Mouse (Mus musculus) bone marrow, adult 2 months (tissue): ENCODE results near the gene Rps2. TPM values are rescaled to one million over a fixed set of nuclear protein-coding genes. Genes with fewer than 3 reads are reported as not detected.

Experiments
- H3K27ac ChIP-seq: fragments of 200-500 bp; 2 replicates; pipeline ENCODE4 v1.5.1; 2012; ENCODE audit warnings: low read depth, mild to moderate bottlenecking, control low read depth, inconsistent platforms, low read length; ENCODE audit not compliant: control insufficient read depth, poor library complexity, insufficient read depth
- H3K4me1 ChIP-seq: fragments of 200-500 bp; 2 replicates; pipeline ENCODE4 v1.6.1; 2011; ENCODE audit warnings: low read length; ENCODE audit not compliant: control insufficient read depth, insufficient read depth
- H3K4me3 ChIP-seq: fragments of 200-500 bp; replicated peaks from 2 replicates; pipeline ENCODE3; 2011; ENCODE audit warnings: mild to moderate bottlenecking, low read depth, low read length, control low read depth; ENCODE audit not compliant: control insufficient read depth
- CTCF ChIP-seq: fragments of 200-500 bp; IDR thresholded peaks from 2 replicates; pipeline ENCODE4 v1.5.1; 2011; ENCODE audit warnings: low read length, control low read depth; ENCODE audit not compliant: control insufficient read depth, insufficient read depth
- POLR2A ChIP-seq: fragments of 200-500 bp; IDR thresholded peaks from 2 replicates; pipeline ENCODE4 v1.6.1; 2011; ENCODE audit warnings: low read depth, mild to moderate bottlenecking, control low read depth, low read length, borderline replicate concordance; ENCODE audit not compliant: control insufficient read depth
- WGBS: fragments of 180-500 bp; shearing (Covaris S2); methylation state at CpG from one replicate; pipeline ENCODE4 v1.1.7; 2018; 5-methylcytosine and 5-hydroxymethylcytosine counted together
- polyA plus RNA-seq: library from polyadenylated mRNA; stranded (reverse); fragments of >200 nt; gene quantifications from 2 replicates; pipeline ENCODE4 v1.2.4, GENCODE M21; 2011; ENCODE audit warnings: low replicate concordance; ENCODE audit not compliant: missing spikeins, insufficient read depth, insufficient read length

Gene Rps2
- polyA plus RNA-seq, 1 experiment = 1,146 TPM

- H3K4me3 ChIP-seq = peak overlapping the region; percentile 94
- H3K4me1 ChIP-seq = no peaks in the 10 kb centered on the region; the same call in 1 of the 2 replicates
- no peak for TF ChIP-seq POLR2A
- no peak for TF ChIP-seq CTCF
- WGBS = under 1% methylated on average over 15 of the region's 15 CpGs
- H3K27ac ChIP-seq = peak overlapping the region; percentile 57
These were observed 5.9 kb downstream of the Rps2 start for GRCm38 (mm10) chr17:24723881-24724180.

GRCm38 (mm10) chr17:24724184-24724583 lies 6.3 kb downstream of the Rps2 start, which contains the start of gene Ndufb10:
Ndufb10 (minus strand) TSS chr17:24724478.
- H3K27ac ChIP-seq = peak within 1 kb of the TSS; percentile 57
- peak; percentile 95 for TF ChIP-seq POLR2A
- TF ChIP-seq CTCF = peak; percentile 98
- peak within 1 kb of the TSS; percentile 94 for H3K4me3 ChIP-seq
- H3K4me1 ChIP-seq = no peaks in the 10 kb centered on the region; the same call in 1 of the 2 replicates
- under 1% methylated on average over 30 of the region's 30 CpGs for WGBS

- Histone ChIP-seq H3K4me1 (no peaks in the 10 kb centered on the region; the same call in 1 of the 2 replicates), H3K4me3 (no peak overlapping the region), H3K27ac (no peak overlapping the region)
- WGBS = 61% methylated on average over 3 of the region's 3 CpGs
- TF ChIP-seq CTCF (no peak), POLR2A (no peak)
These were observed 7.9 kb downstream of the Rps2 start for GRCm38 (mm10) chr17:24725637-24726390.

- WGBS = 76% methylated on average over 2 of the region's 2 CpGs
- H3K4me1 ChIP-seq = no peaks in the 10 kb centered on the region; the same call in 1 of the 2 replicates
- TF ChIP-seq CTCF (no peak), POLR2A (no peak)
- no peak within 1 kb of the TSS for H3K4me3 ChIP-seq
- no peak within 1 kb of the TSS for H3K27ac ChIP-seq
These were observed 9.7 kb downstream of the Rps2 start, which contains the start of gene Rpl3l for GRCm38 (mm10) chr17:24727618-24728017. Rpl3l (plus strand) TSS chr17:24727820.

- no peak for TF ChIP-seq CTCF
- TF ChIP-seq POLR2A = no peak
- no peaks in the 10 kb centered on the region; the same call in 1 of the 2 replicates for H3K4me1 ChIP-seq
- 77% methylated on average over 17 of the region's 17 CpGs for WGBS
- no peak overlapping the region for H3K27ac ChIP-seq
- H3K4me3 ChIP-seq = no peak overlapping the region
These were observed 10.3 kb downstream of the Rps2 start for GRCm38 (mm10) chr17:24728184-24728583.

GRCm38 (mm10) chr17:24729067-24729466 lies 11.2 kb downstream of the Rps2 start:
- no peak overlapping the region for H3K27ac ChIP-seq
- no peak overlapping the region for H3K4me3 ChIP-seq
- no peak for TF ChIP-seq CTCF
- TF ChIP-seq POLR2A = no peak
- no peaks in the 10 kb centered on the region for H3K4me1 ChIP-seq
- WGBS = 82% methylated on average over 6 of the region's 6 CpGs

GRCm38 (mm10) chr17:24730787-24731186 lies 12.9 kb downstream of the Rps2 start:
- Histone ChIP-seq H3K27ac (no peak overlapping the region), H3K4me1 (no peaks in the 10 kb centered on the region; the same call in 1 of the 2 replicates), H3K4me3 (no peak overlapping the region)
- TF ChIP-seq CTCF (no peak), POLR2A (no peak)
- 78% methylated on average over 14 of the region's 14 CpGs for WGBS

- Histone ChIP-seq H3K27ac (no peak overlapping the region), H3K4me1 (no peaks in the 10 kb centered on the region; the same call in 1 of the 2 replicates), H3K4me3 (no peak overlapping the region)
- TF ChIP-seq POLR2A (no peak), CTCF (no peak)
- WGBS = 84% methylated on average over 12 of the region's 12 CpGs
These were observed 14.5 kb downstream of the Rps2 start for GRCm38 (mm10) chr17:24732233-24732935.
